Comparison of ENCODE assay signal across 30 mouse cellular contexts in genomic region chr9:50320729-50321128, GRCm38 (mm10). TPM values are rescaled to one million over a fixed set of nuclear protein-coding genes. Genes with fewer than 3 reads are reported as not detected.
A peak's percentile ranks its signal among the peaks of the same experiment; 100 is the strongest.
DNase-seq lines count a peak whose midpoint lies in the region; ATAC-seq and TF ChIP-seq lines count a peak whose summit lies in the region.
"Had no signal": no experiment of that assay in that cellular context is flagged by ENCODE, and none has a peak within 500 bp of the region (broad histone marks: within the 10 kb centered on the region; RNA-seq: fewer than 3 reads in every experiment).

No protein-coding gene starts in this region.

- H3K27ac ChIP-seq in forebrain, postnatal 0 days (ENCODE audit: low read depth, low read length), result no peak overlapping the region
- H3K27ac ChIP-seq in forebrain, embryonic 16.5 days (ENCODE audit: low read length), result no peak overlapping the region
- H3K27ac ChIP-seq in layer of hippocampus, adult 2 months, result no peak overlapping the region
- H3K27ac ChIP-seq in stomach, postnatal 0 days (replicated peaks), result no peak overlapping the region
- H3K27ac ChIP-seq: embryonic facial prominence, embryonic 12.5 days; forebrain, embryonic 10.5 days; forebrain, embryonic 15.5 days; heart, embryonic 15.5 days; kidney, embryonic 15.5 days; limb, embryonic 15.5 days; liver, embryonic 13.5 days; midbrain, embryonic 10.5 days; neural tube, embryonic 12.5 days had no signal

- H3K27me3 ChIP-seq in forebrain, postnatal 0 days (ENCODE audit: insufficient read depth, low read length), result no peaks in the 10 kb centered on the region
- H3K27me3 ChIP-seq in forebrain, embryonic 16.5 days (replicated peaks; ENCODE audit: control insufficient read depth, insufficient read depth, low read length), result no peaks in the 10 kb centered on the region
- no peaks in the 10 kb centered on the region for H3K27me3 ChIP-seq in stomach, postnatal 0 days (ENCODE audit: control insufficient read depth, insufficient read depth, low read length)
- H3K27me3 ChIP-seq: embryonic facial prominence, embryonic 12.5 days; forebrain, embryonic 15.5 days; heart, embryonic 15.5 days; kidney, embryonic 15.5 days; limb, embryonic 15.5 days; liver, embryonic 13.5 days; neural tube, embryonic 12.5 days had no signal

- H3K4me2 ChIP-seq in forebrain, postnatal 0 days (ENCODE audit: low read depth), result no peak overlapping the region
- no peak overlapping the region for H3K4me2 ChIP-seq in forebrain, embryonic 16.5 days (ENCODE audit: low read length)
- H3K4me2 ChIP-seq in stomach, postnatal 0 days (replicated peaks; ENCODE audit: low read depth), result no peak overlapping the region
- H3K4me2 ChIP-seq: embryonic facial prominence, embryonic 12.5 days; forebrain, embryonic 15.5 days; heart, embryonic 15.5 days; kidney, embryonic 15.5 days; limb, embryonic 15.5 days; liver, embryonic 13.5 days; neural tube, embryonic 12.5 days had no signal

- no peak overlapping the region for H3K4me3 ChIP-seq in forebrain, postnatal 0 days (ENCODE audit: low read depth, low read length)
- H3K4me3 ChIP-seq in forebrain, embryonic 16.5 days (replicated peaks; ENCODE audit: low read length), result no peak overlapping the region
- no peak overlapping the region for H3K4me3 ChIP-seq in layer of hippocampus, adult 2 months
- no peak overlapping the region for H3K4me3 ChIP-seq in stomach, postnatal 0 days (ENCODE audit: low read depth, low read length)
- H3K4me3 ChIP-seq: embryonic facial prominence, embryonic 12.5 days; forebrain, embryonic 10.5 days; forebrain, embryonic 15.5 days; heart, embryonic 15.5 days; kidney, embryonic 15.5 days; limb, embryonic 15.5 days; liver, embryonic 13.5 days; midbrain, embryonic 10.5 days; myocyte; neural tube, embryonic 12.5 days had no signal

- no peak overlapping the region for H3K9ac ChIP-seq in forebrain, postnatal 0 days
- H3K9ac ChIP-seq in forebrain, embryonic 16.5 days (replicated peaks; ENCODE audit: low read depth, low read length), result no peak overlapping the region
- no peak overlapping the region for H3K9ac ChIP-seq in stomach, postnatal 0 days (ENCODE audit: low read length)
- H3K9ac ChIP-seq: embryonic facial prominence, embryonic 12.5 days; forebrain, embryonic 15.5 days; heart, embryonic 15.5 days; kidney, embryonic 15.5 days; limb, embryonic 15.5 days; liver, embryonic 13.5 days; neural tube, embryonic 12.5 days had no signal

- H3K4me1 ChIP-seq in forebrain, postnatal 0 days (ENCODE audit: insufficient read depth), result 0 out of 2 replicates have a peak, but pooled peaks cover 4% of the 10 kb centered on the region
- peaks cover 6% of the 10 kb centered on the region for H3K4me1 ChIP-seq in forebrain, embryonic 16.5 days (replicated peaks; ENCODE audit: control insufficient read depth, insufficient read depth, low read length)
- H3K4me1 ChIP-seq in stomach, postnatal 0 days (replicated peaks; ENCODE audit: control insufficient read depth, insufficient read depth), result no peaks in the 10 kb centered on the region
- H3K4me1 ChIP-seq: embryonic facial prominence, embryonic 12.5 days; forebrain, embryonic 10.5 days; heart, embryonic 15.5 days; limb, embryonic 15.5 days; liver, embryonic 13.5 days; midbrain, embryonic 10.5 days; neural tube, embryonic 12.5 days had no signal

- TF ChIP-seq CTCF in forebrain, postnatal 0 days (IDR thresholded peaks at IDR 0.05; ENCODE audit: low read depth), result peak; percentile 30; the same call in 1 of the 2 replicates
- peak; percentile 64 for TF ChIP-seq CTCF in layer of hippocampus, adult 2 months (conservative IDR thresholded peaks at IDR 0.05)
- peak; percentile 50 for TF ChIP-seq CTCF in stomach, postnatal 0 days (IDR thresholded peaks at IDR 0.05; ENCODE audit: low read depth)

- no peaks in the 10 kb centered on the region for H3K36me3 ChIP-seq in forebrain, postnatal 0 days (ENCODE audit: insufficient read depth)
- H3K36me3 ChIP-seq in forebrain, embryonic 16.5 days (ENCODE audit: control insufficient read depth, insufficient read depth), result no peaks in the 10 kb centered on the region
- no peaks in the 10 kb centered on the region for H3K36me3 ChIP-seq in stomach, postnatal 0 days (ENCODE audit: control insufficient read depth, insufficient read depth, low read length)
- H3K36me3 ChIP-seq: embryonic facial prominence, embryonic 12.5 days; forebrain, embryonic 10.5 days; forebrain, embryonic 15.5 days; G1E; heart, embryonic 15.5 days; kidney, embryonic 15.5 days; limb, embryonic 15.5 days; liver, embryonic 13.5 days; midbrain, embryonic 10.5 days; neural tube, embryonic 12.5 days had no signal

- WGBS in forebrain, postnatal 0 days, result 45% methylated on average over 1 of the region's 1 CpGs
- WGBS in forebrain, embryonic 16.5 days, result 64% methylated on average over 1 of the region's 1 CpGs
- WGBS in stomach, postnatal 0 days, result 58% methylated on average over 1 of the region's 1 CpGs

- no peak for TF ChIP-seq EP300 in stomach, postnatal 0 days (optimal IDR thresholded peaks at IDR 0.05)

- ATAC-seq in forebrain, postnatal 0 days, result no peak
- no peak for ATAC-seq in forebrain, embryonic 16.5 days
- no peak for ATAC-seq in stomach, postnatal 0 days (ENCODE audit: low FRiP score, low TSS enrichment)
- ATAC-seq in inflammation-experienced regulatory T-cells, adult 6 months, result no peak
- ATAC-seq: forebrain, embryonic 15.5 days; midbrain, embryonic 16.5 days had no signal

- H3K9me3 ChIP-seq in forebrain, postnatal 0 days (ENCODE audit: low read length), result no peaks in the 10 kb centered on the region
- H3K9me3 ChIP-seq in forebrain, embryonic 16.5 days (ENCODE audit: control insufficient read depth, low read length), result peaks cover 3% of the 10 kb centered on the region; the same call in 1 of the 2 replicates
- no peaks in the 10 kb centered on the region for H3K9me3 ChIP-seq in stomach, postnatal 0 days (ENCODE audit: control insufficient read depth, low read length)
- H3K9me3 ChIP-seq: embryonic facial prominence, embryonic 12.5 days; forebrain, embryonic 10.5 days; forebrain, embryonic 15.5 days; G1E; heart, embryonic 15.5 days; kidney, embryonic 15.5 days; limb, embryonic 15.5 days; liver, embryonic 13.5 days; neural tube, embryonic 12.5 days had no signal

- DNase-seq in forebrain, postnatal 0 days, result no peak
- DNase-seq in layer of hippocampus, adult 2 months (ENCODE audit: low spot score in 2 of 2), result no peak
- no peak for DNase-seq in layer of hippocampus, postnatal 25 days (ENCODE audit: extremely low spot score in 1 of 2, low spot score in 1 of 2)
- DNase-seq in right cerebral cortex, adult 18-20 months, result peak; percentile 13
- DNase-seq in right cerebral cortex, postnatal 36 days (ENCODE audit: low spot score in 2 of 2), result no peak
- DNase-seq in stomach, postnatal 0 days (ENCODE audit: low spot score), result no peak
- DNase-seq: adrenal gland, postnatal 10 days; cerebellum, adult 11 months; cerebellum, adult 9-10 months; cerebellum, postnatal 36 days; embryo, embryonic 11 days; kidney, adult 18-20 months; kidney, postnatal 36 days; left cerebral cortex, postnatal 4 days; liver, embryonic 13.5 days; lung, adult 18-20 months; lung, postnatal 14 days had no signal

RNA-seq across cellular contexts. Expression of gene Rpl10-ps3, which starts 24.0 kb away (rescaled TPM):
- 102 and 154 TPM in 2 replicates for total RNA-seq in forebrain, postnatal 0 days (2014; rRNA removed)
- polyA plus RNA-seq in forebrain, postnatal 0 days (2015; fragmentation: Nextera tagmentation; extraction: Ambion mirVana), result 95.2 and 132 TPM in 2 replicates
- 114 and 126 TPM in 2 replicates for polyA plus RNA-seq in forebrain, embryonic 16.5 days (2015; fragmentation: Nextera tagmentation; extraction: Ambion mirVana)
- total RNA-seq in layer of hippocampus, adult 2 months (2021), result 100 to 1,000 TPM; 398 TPM
- total RNA-seq in layer of hippocampus, postnatal 25 days (2021), result 100 to 1,000 TPM; 369 to 392 TPM
- polyA plus RNA-seq in stomach, postnatal 0 days (2015; fragmentation: Nextera tagmentation; extraction: Ambion mirVana), result 215 and 244 TPM in 2 replicates
- polyA plus RNA-seq in inflammation-experienced regulatory T-cells, adult 6 months (2017; shearing (Covaris generic)), result 100 to 1,000 TPM; 254 to 551 (median 478) TPM
